Mouse (Mus musculus): ENCODE measurements around the gene Platr17.
"Not testable (repeated sequence)": the region's sequence is repeated elsewhere in the genome, so short reads cannot be mapped to it uniquely, and the experiment has no call there.

The Platr17 gene

DNA sequence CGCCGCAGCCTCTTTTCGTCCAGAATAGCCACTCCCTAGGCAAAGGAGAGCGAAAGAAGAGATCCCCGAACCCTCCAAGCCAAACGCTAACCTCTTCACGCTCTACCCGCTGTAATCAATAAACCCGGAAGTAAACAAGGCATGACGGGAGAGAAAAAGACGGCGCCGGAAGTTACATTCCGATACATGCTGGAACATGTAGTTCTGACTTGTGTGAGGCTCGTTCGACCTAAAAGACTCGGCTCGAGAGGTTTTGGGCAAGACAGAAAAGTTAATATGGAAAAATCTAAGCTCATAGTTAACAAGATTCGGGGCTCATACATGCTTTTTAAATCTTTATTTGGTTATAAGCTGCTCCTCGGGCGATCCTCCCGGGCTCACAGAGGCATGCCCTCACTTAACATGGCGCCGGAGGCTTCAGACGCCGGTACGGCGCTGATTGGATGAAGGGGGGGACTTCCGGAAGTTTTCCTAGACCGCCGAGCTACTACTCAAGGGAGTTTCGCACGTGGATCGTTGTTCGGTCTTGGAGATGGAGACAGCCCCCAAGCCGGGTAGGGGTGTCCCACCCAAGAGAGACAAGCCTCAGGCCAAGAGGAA, 35.4 kb downstream of the Platr17 start, which contains the start of the genes Pfdn6 and Wdr46:
Pfdn6 (minus strand) TSS at position 138 of the 600 bp plus-strand sequence.
Wdr46 (plus strand) TSS at position 455 of the 600 bp plus-strand sequence.
- peak; percentile 86 for DNase-seq (ENCODE audit: extremely low spot score, low read depth, low spot score)

GRCm38 (mm10) chr17:33940981-33941380, 36.0 kb downstream of the Platr17 start:
- no peak for DNase-seq (ENCODE audit: extremely low spot score, low read depth, low spot score)

GRCm38 (mm10) chr17:33941381-33941780, 36.4 kb downstream of the Platr17 start:
- DNase-seq (ENCODE audit: extremely low spot score, low read depth, low spot score), result no peak

DNA sequence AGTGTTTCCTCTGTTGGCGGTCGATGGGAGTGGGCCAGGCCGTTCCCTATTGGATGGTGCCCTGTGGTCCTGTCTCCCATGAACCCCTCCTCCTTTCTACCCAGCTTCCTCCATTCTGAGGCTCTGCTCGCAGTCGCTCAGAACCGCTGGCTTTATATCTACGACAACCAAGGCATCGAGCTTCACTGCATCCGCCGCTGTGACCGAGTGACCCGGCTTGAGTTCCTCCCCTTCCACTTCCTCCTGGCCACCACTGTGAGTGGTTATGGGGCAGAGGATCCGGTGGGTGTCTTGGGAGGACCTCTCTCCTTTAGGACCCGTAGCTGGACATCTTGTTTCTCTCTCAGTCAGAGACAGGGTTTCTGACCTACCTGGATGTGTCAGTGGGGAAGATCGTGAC, 38.5 kb downstream of the Platr17 start:
- DNase-seq (ENCODE audit: extremely low spot score, low read depth, low spot score), result no peak

- no peak for DNase-seq (ENCODE audit: extremely low spot score, low read depth, low spot score)
Measured at GRCm38 (mm10) chr17:33947430-33948089, 42.6 kb downstream of the Platr17 start.

DNA sequence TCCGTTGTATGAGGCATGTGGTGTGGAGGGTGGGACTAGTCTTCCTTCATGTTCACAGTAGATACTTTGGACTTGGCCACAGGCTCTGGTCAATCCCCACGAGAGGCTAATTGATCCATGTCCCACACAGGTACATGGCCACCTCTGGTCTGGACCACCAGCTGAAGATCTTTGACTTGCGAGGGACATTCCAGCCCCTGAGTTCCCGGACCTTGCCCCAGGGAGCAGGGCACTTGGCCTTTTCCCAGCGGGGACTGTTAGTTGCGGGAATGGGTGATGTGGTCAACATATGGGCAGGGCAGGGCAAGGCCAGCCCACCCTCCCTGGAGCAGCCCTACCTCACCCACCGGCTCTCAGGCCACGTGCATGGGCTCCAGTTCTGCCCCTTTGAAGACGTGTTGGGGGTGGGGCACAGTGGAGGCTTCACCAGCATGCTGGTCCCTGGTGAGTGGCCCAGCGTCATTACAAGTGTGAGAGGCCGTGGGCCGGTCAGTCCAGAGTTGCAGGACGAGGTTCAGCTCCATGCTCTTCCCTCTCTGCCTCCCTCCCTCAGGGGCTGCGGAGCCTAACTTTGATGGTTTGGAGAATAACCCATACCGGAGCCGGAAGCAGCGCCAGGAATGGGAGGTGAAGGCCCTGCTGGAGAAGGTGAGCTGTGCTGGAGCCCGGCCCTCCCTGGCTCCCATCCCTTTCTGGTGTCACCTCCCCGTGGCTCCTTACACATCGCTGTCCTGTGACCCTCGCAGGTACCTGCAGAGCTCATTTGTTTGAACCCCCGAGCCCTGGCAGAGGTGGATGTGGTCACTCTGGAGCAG, 43.4 kb downstream of the Platr17 start:
- DNase-seq (ENCODE audit: extremely low spot score, low read depth, low spot score), result no peak

DNA sequence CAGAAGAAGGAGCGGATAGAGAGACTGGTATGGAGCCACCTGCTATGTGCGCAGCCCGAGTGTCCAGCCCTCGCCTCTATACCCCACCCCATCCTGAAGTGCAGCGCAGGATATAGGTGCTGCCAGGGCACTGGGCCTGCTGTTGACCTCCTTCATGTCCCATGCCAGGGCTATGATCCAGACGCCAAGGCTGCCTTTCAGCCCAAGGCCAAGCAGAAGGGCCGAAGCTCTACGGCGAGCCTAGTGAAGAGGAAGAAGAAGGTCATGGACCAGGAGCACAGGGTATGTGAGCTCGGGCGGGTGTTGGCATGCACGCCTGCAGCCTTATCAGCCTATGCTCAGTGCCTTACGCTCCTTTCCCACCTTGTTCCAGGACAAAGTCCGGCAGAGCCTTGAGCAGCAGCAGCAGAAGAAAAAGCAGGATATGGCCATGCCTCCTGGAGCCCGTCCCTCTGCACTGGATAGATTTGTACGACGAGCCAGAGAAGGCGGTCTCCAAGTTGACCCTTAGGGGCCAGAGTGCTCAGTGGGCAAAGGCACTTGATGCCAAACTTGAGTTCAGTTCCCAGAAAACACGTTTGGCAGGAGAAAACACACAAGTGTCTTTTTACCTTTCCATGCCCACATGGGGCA, 44.1 kb downstream of the Platr17 start:
- DNase-seq (ENCODE audit: extremely low spot score, low read depth, low spot score), result no peak

DNA sequence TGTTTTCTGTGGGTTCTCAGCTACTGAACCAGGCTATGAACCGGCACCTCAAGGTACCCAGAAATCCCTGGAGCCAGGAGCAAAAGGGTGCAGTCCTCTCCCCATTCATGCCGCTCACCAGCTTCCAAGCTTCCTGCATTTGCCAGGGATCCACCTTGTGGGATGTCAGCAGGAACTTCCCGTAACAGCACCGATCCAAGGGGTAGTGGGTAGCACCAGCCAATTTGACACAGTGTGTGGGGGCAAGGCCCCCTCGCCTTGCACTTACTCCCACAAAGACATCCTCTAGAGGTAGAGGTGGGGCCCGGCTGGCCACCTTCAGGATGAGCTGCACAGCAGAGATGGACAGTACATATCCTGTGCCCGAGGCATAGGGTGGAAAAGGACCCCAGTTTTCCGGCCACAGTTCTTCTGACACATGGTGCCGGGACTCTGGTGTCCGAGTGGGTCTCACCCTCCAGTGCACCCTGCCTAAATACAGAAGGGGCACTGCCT, 45.2 kb downstream of the Platr17 start:
- DNase-seq (ENCODE audit: extremely low spot score, low read depth, low spot score), result no peak

- DNase-seq (ENCODE audit: extremely low spot score, low read depth, low spot score), result no peak
Measured at GRCm38 (mm10) chr17:33951021-33951946, 46.3 kb downstream of the Platr17 start, which contains the start of gene B3galt4. TSS of gene B3galt4 (minus strand) at chr17:33951488.

- not testable (repeated sequence) for DNase-seq (ENCODE audit: extremely low spot score, low read depth, low spot score)
Measured at GRCm38 (mm10) chr17:33952015-33952414, 47.1 kb downstream of the Platr17 start.

DNA sequence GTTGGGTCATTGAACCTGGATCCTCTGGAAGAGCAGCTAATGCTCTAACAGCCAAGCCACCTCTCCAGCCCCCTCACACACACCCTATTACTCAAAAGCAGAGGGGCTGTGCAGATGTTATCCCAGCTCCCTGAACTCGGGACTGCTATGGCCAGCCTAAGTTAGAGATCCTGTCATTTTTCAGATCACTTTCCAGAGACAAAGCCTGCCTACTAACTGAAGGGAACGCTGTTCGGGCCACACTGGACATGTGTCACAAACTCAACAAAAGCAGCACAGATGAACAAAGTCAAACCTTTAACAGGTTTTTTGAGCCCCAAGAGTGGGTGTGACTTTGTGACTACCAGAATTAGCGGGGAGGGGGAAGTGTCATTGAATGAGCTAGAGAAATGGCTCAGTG, 47.9 kb downstream of the Platr17 start:
- no peak for DNase-seq (ENCODE audit: extremely low spot score, low read depth, low spot score)

DNA sequence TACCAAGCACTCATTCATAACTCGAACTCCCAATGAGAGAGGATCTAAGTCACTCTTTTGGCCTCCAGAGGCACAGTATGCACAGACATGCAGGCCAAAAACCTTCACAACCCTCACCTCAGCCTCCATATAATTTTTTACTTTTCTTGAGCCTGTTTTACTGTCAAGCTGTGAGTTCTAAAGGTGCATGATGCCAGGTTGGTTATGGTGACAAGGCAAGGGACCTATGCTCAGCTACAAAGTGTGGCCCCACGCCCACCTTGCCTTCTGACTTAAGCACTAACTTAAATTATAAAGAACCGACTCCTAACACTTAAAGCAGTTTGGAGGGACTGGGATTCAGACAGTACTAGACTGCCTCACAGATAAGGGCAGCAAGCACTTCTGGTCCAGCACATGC, 48.4 kb downstream of the Platr17 start:
- no peak for DNase-seq (ENCODE audit: extremely low spot score, low read depth, low spot score)

DNA sequence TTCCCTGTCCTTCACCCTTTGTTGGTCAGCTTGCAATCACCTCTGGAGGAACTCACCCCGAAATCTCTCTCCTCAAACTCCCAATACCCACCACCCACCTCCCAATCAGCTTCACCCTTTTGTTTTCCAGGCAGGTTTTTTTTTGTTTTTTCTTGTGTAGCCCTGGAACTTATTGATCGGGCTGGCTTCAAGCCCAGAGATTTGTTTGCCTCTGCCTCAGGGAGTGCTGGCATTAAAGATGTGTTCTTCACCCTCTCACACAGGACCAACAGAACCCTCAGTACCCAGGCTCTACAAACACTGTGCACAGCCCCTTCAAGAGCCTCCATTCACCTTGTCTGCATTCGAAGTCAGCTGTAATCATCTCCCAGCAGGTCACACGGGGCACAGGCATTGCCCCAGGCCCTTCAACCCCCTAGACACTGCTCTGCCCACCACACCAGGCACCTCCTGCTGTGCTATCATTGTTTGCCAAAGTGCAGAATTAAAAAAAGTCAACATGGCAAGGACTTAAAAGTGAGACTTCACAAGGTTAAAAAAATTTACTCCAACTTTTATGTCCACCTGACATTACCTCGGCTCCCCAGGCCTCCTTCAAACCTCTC, 49.1 kb downstream of the Platr17 start:
- no peak for DNase-seq (ENCODE audit: extremely low spot score, low read depth, low spot score)

DNA sequence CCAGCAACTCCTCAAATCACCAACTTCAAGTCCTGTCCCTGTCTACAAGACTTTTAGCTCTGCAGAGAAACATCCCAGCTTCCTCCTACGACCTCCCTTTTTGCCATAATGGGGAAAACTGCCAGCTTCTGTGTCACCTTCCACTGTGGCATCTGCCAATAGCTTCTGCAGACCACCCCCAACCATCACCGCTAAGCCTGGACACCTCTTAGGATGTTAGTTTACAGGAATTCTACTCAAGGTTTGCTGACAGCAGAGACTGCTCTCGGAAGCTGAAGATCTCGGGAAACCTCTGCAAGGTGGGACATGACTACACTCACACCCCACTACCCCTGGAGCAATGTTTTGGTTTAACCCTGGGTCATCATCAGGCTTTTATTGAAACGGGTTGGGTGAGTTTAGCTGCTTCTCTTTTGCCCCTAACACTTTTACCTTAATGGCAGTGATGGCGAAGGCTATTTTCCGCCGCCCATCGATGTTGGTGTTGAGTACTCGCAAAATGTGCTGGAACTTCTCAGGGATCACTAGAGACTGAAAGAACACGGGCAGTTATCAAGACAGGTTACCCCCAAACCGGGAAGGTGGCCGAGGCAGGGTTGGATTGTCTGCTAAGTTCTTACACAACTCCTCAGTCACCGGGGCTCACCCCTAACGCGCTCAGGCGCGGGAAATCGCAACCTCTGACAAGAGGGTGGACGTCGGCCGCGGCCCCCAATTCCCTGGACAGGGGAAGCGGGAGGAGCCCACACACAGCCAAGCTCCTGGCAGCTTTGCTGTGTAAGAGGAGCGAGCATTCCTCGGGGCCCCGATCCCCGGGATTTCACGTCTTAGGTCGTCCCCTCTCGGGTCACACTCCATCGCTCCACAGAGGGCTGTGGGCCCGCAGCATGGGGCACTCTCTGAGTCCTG, 50.0 kb downstream of the Platr17 start:
- no peak for DNase-seq (ENCODE audit: extremely low spot score, low read depth, low spot score)

DNA sequence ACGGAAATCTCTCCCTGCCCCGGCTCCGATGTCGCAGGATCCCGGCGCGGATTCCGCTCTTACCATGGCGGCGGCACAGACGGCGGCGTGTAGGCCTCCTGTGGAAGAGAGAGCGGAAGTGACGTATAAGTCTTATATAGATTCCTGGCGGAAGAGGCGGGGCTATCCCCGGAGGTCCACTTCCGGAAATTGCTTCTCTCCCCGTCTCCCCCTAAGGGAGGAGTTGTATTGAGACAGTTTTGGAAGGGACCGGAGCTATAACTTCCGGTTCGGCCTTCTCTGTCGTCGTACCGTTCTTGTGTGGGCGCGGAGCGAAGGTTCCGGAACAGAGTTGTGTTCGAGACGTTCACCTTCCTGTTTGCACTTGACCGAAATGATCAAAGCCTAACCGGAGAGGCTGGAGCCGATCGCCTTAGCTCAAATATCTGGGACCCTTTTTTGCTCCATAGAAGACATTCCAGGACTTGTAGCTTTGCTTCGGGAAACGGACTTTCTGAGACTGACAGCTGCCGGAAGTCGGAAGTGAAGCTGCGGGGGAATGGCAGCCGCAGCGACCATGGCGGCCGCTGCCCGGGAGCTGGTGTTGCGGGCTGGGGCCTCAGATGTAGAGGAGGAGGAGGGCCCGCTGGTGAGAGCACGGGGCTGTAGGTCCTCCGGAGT, 50.8 kb downstream of the Platr17 start, which contains the start of the genes Vps52 and Rps18:
Vps52 (plus strand) TSS at position 258 of the 660 bp plus-strand sequence.
Rps18 (minus strand) TSS at position 447 of the 660 bp plus-strand sequence.
- DNase-seq (ENCODE audit: extremely low spot score, low read depth, low spot score), result peak; percentile 99
